Mouse (Mus musculus) C2C12 (cell line): ENCODE results near the gene Pop4. TPM values are rescaled to one million over a fixed set of nuclear protein-coding genes. Genes with fewer than 3 reads are reported as not detected.

Experiments used
- H3K27me3 ChIP-seq: one replicate; pipeline ENCODE4 v1.6.1; 2011; ENCODE audit not compliant: control insufficient read depth, insufficient read depth, insufficient read length
- H3K36me3 ChIP-seq: one replicate; pipeline ENCODE4 v1.6.1; 2011; ENCODE audit not compliant: control insufficient read depth, insufficient read depth
- H3K4me3 ChIP-seq: one replicate; pipeline ENCODE4 v1.5.1; 2011; ENCODE audit warnings: mild to moderate bottlenecking, control low read depth; ENCODE audit not compliant: poor library complexity, insufficient read depth, severe bottlenecking
- H3K79me2 ChIP-seq: one replicate; pipeline ENCODE4 v1.6.1; 2011; ENCODE audit not compliant: control insufficient read depth, insufficient read depth
- H3K79me3 ChIP-seq: one replicate; pipeline ENCODE4 v1.6.1; 2011; ENCODE audit warnings: low read depth, control low read depth
- H3ac ChIP-seq: one replicate; pipeline ENCODE3; 2011; ENCODE audit warnings: low read depth; ENCODE audit not compliant: control insufficient read depth, insufficient read length
- CEBPB ChIP-seq: IDR thresholded peaks from one replicate; pipeline ENCODE4 v1.6.1; 2011; ENCODE audit warnings: low read depth, mild to moderate bottlenecking, control low read depth, moderate library complexity
- CTCF ChIP-seq: IDR thresholded peaks from one replicate; pipeline ENCODE4 v1.5.1; 2011; ENCODE audit not compliant: control insufficient read depth, insufficient read depth, insufficient read length
- FOSL1 ChIP-seq: IDR thresholded peaks from one replicate; pipeline ENCODE4 v1.8.0; 2011; ENCODE audit warnings: mild to moderate bottlenecking, low read length; ENCODE audit not compliant: poor library complexity, insufficient read depth, severe bottlenecking
- MAX ChIP-seq: IDR thresholded peaks from one replicate; pipeline ENCODE4 v1.6.1; 2011; ENCODE audit warnings: mild to moderate bottlenecking, control low read depth
- MYOD1 ChIP-seq: IDR thresholded peaks from one replicate; pipeline ENCODE4 v1.6.1; 2011; ENCODE audit warnings: low read depth; ENCODE audit not compliant: control insufficient read depth, insufficient read length
- MYOG ChIP-seq: IDR thresholded peaks from one replicate; pipeline ENCODE4 v1.6.1; 2011; ENCODE audit not compliant: control insufficient read depth, insufficient read length; ENCODE audit errors: extremely low read depth
- USF1 ChIP-seq: IDR thresholded peaks from one replicate; pipeline ENCODE4 v1.6.1; 2011; ENCODE audit warnings: low read depth, mild to moderate bottlenecking, control low read depth, moderate library complexity
- polyA plus RNA-seq: library from polyadenylated mRNA; unstranded; fragments of >200 nt; fragmentation: generic; extraction: Trizol; gene quantifications from one replicate; pipeline ENCODE4 v1.2.1, GENCODE M21; 2012; ENCODE audit warnings: missing spikeins

Gene Pop4
- polyA plus RNA-seq, 1 experiment = 20.0 TPM

GRCm38 (mm10) chr7:38267006-38267680 lies 4.1 kb downstream of the Pop4 start:
- H3K36me3 ChIP-seq = peaks cover 21% of the 10 kb centered on the region
- no peak overlapping the region for H3K4me3 ChIP-seq
- no peaks in the 10 kb centered on the region for H3K27me3 ChIP-seq
- TF ChIP-seq MAX = no peak
- TF ChIP-seq USF1 = no peak
- TF ChIP-seq MYOD1 = no peak
- no peak for TF ChIP-seq FOSL1
- TF ChIP-seq CTCF = peak; percentile 29
- TF ChIP-seq CEBPB = no peak
- no peak for TF ChIP-seq MYOG
- H3K79me3 ChIP-seq = peaks cover 22% of the 10 kb centered on the region
- no peak overlapping the region for H3ac ChIP-seq
- H3K79me2 ChIP-seq = peaks cover 30% of the 10 kb centered on the region

GRCm38 (mm10) chr7:38262406-38262805 lies 8.8 kb downstream of the Pop4 start:
- H3K79me2 ChIP-seq = no peaks in the 10 kb centered on the region
- H3K4me3 ChIP-seq = no peak overlapping the region
- TF ChIP-seq CEBPB (no peak), USF1 (no peak), CTCF (no peak)
- H3ac ChIP-seq = no peak overlapping the region
- no peaks in the 10 kb centered on the region for H3K79me3 ChIP-seq
- H3K27me3 ChIP-seq = no peaks in the 10 kb centered on the region
- peaks cover 20% of the 10 kb centered on the region for H3K36me3 ChIP-seq

- Histone ChIP-seq H3K36me3 (peaks cover 6% of the 10 kb centered on the region), H3K27me3 (no peaks in the 10 kb centered on the region), H3K79me2 (no peaks in the 10 kb centered on the region), H3ac (no peak overlapping the region), H3K4me3 (no peak overlapping the region), H3K79me3 (no peaks in the 10 kb centered on the region)
- no peak for TF ChIP-seq CTCF
- TF ChIP-seq MYOG = no peak
- no peak for TF ChIP-seq MYOD1
- no peak for TF ChIP-seq FOSL1
Observed at GRCm38 (mm10) chr7:38259631-38260030, 11.6 kb downstream of the Pop4 start.

GRCm38 (mm10) chr7:38253441-38253840 lies 17.8 kb downstream of the Pop4 start:
- no peaks in the 10 kb centered on the region for H3K79me2 ChIP-seq
- no peaks in the 10 kb centered on the region for H3K27me3 ChIP-seq
- H3K79me3 ChIP-seq = no peaks in the 10 kb centered on the region
- no peaks in the 10 kb centered on the region for H3K36me3 ChIP-seq
- TF ChIP-seq MYOG (no peak), USF1 (no peak), MAX (no peak), FOSL1 (no peak), CTCF (no peak), CEBPB (no peak), MYOD1 (no peak)
- no peak overlapping the region for H3ac ChIP-seq
- H3K4me3 ChIP-seq = no peak overlapping the region

GRCm38 (mm10) chr7:38251494-38252216 lies 19.6 kb downstream of the Pop4 start:
- Histone ChIP-seq H3K27me3 (no peaks in the 10 kb centered on the region), H3K79me3 (no peaks in the 10 kb centered on the region), H3ac (no peak overlapping the region), H3K4me3 (no peak overlapping the region), H3K36me3 (no peaks in the 10 kb centered on the region), H3K79me2 (no peaks in the 10 kb centered on the region)
- TF ChIP-seq USF1 (no peak), MYOG (no peak), FOSL1 (no peak), CTCF (no peak), MYOD1 (no peak), CEBPB (no peak), MAX (no peak)
